Mouse (Mus musculus) megakaryocyte, embryonic 14.5 days (primary cell): ENCODE measurements around the gene Gpr157.

Experiments used
- FLI1 ChIP-seq: IDR thresholded peaks from 2 replicates; pipeline ENCODE4 v1.6.1; 2012; ENCODE audit warnings: low read length, inconsistent platforms, mixed read lengths
- GATA1 ChIP-seq: IDR thresholded peaks from 3 replicates; pipeline ENCODE4 v1.6.1; 2012; ENCODE audit warnings: mixed read lengths, low read length, inconsistent platforms, borderline replicate concordance

GRCm38 (mm10) chr4:150105671-150106070, 18.5 kb downstream of the Gpr157 start:
- no peak for TF ChIP-seq GATA1
- no peak for TF ChIP-seq FLI1
